Mouse (Mus musculus): ENCODE measurements at regions not wholly inside any gene's neighbourhood (a gene's known extent, or its start where the extent isn't known, plus 50 kb on each side); places are given as distances from the start of the nearest gene placed in this dataset.

DNA sequence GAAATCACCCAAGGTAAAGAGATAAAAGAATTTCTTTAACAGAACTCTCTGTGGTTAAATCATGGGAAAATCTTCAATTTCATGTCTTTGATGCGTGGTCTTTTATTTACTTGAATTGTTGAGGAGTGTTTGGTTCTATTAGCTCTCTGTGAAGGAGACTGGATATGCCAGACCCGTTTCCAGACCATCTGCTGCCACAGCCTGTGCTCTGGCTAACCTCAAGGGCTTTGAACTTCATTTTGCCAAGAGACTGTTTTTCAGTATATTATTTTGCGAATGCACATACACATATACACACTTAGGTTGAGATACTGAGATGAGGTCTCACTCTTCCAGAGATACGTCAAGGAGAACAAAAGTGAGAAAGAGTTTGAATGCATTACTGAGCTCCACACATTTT, 414.4 kb downstream of the 1700017N19Rik start:
- no peaks in the 10 kb centered on the region for H3K36me3 ChIP-seq (ENCODE audit: insufficient read depth, low read length)
- H3K4me1 ChIP-seq (ENCODE audit: insufficient read depth, low read length), result no peaks in the 10 kb centered on the region
- DNase-seq (ENCODE audit: low spot score) (no peak), ATAC-seq (no peak)
- 75% methylated on average over 4 of the region's 4 CpGs for WGBS
- no peak overlapping the region for H3K9ac ChIP-seq (replicated peaks; ENCODE audit: low read length)
- H3K27ac ChIP-seq, result no peak overlapping the region
- no peaks in the 10 kb centered on the region for H3K9me3 ChIP-seq (ENCODE audit: low read length)
- no peaks in the 10 kb centered on the region for H3K27me3 ChIP-seq (ENCODE audit: insufficient read depth, low read length)
- TF ChIP-seq CTCF (IDR thresholded peaks at IDR 0.05; ENCODE audit: low read depth), result no peak
- H3K4me2 ChIP-seq (ENCODE audit: low read depth, low read length), result no peak overlapping the region
- H3K4me3 ChIP-seq (ENCODE audit: low read length), result no peak overlapping the region

DNA sequence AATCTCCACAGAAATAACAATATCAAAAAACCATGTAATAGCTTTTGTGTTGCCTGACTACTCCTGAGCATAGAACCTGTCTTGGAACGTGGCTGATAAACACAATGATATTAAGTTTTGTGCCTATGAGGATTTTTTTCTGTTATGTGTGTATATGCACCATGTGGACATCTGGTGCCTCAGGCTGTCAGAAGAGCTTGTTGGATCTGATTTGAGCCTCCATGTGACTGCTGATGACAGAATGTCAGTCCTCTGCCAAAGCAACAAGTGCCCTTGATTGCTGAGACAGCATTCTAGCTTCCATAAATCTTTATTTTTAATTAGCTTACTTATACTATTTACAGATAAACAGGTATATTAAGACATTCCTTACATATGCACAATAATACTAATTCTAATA, 425.1 kb downstream of the 1700017N19Rik start:
- Histone ChIP-seq H3K9me3 (ENCODE audit: low read length) (no peaks in the 10 kb centered on the region), H3K4me3 (ENCODE audit: low read length) (no peak overlapping the region), H3K4me2 (ENCODE audit: low read depth, low read length) (no peak overlapping the region), H3K27ac (no peak overlapping the region), H3K9ac (replicated peaks; ENCODE audit: low read length) (no peak overlapping the region), H3K4me1 (ENCODE audit: insufficient read depth, low read length) (no peaks in the 10 kb centered on the region), H3K27me3 (ENCODE audit: insufficient read depth, low read length) (no peaks in the 10 kb centered on the region), H3K36me3 (ENCODE audit: insufficient read depth, low read length) (no peaks in the 10 kb centered on the region)
- DNase-seq (ENCODE audit: low spot score) (no peak), ATAC-seq (no peak)
- no peak for TF ChIP-seq CTCF (IDR thresholded peaks at IDR 0.05; ENCODE audit: low read depth)
- WGBS, result 73% methylated on average over 1 of the region's 1 CpGs

DNA sequence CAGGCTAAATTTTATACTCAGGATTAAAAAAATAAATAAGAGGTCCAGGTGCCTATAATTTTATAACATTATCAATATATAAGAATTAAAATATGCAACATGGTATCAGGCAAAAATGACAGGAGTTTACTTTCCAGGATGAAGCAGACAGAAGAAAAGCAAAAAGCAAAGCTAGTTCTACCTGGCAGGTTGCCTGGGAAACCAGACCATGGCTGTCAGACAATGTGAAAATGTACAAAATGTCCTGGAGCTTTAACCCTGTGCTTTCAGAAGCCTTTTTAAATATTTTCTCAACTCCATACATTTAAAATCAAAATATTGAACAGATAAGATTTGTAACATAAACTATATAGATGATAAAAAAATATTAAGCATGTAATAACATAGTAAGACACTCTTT, 448.3 kb downstream of the 1700017N19Rik start:
- Histone ChIP-seq H3K9ac (replicated peaks; ENCODE audit: low read length) (no peak overlapping the region), H3K4me2 (ENCODE audit: low read depth, low read length) (no peak overlapping the region), H3K27me3 (ENCODE audit: insufficient read depth, low read length) (no peaks in the 10 kb centered on the region), H3K36me3 (ENCODE audit: insufficient read depth, low read length) (no peaks in the 10 kb centered on the region), H3K4me1 (ENCODE audit: insufficient read depth, low read length) (no peaks in the 10 kb centered on the region), H3K4me3 (ENCODE audit: low read length) (no peak overlapping the region), H3K27ac (no peak overlapping the region), H3K9me3 (ENCODE audit: low read length) (no peaks in the 10 kb centered on the region)
- ATAC-seq (no peak), DNase-seq (ENCODE audit: low spot score) (peak; percentile 64)
- TF ChIP-seq CTCF (IDR thresholded peaks at IDR 0.05; ENCODE audit: low read depth), result no peak

DNA sequence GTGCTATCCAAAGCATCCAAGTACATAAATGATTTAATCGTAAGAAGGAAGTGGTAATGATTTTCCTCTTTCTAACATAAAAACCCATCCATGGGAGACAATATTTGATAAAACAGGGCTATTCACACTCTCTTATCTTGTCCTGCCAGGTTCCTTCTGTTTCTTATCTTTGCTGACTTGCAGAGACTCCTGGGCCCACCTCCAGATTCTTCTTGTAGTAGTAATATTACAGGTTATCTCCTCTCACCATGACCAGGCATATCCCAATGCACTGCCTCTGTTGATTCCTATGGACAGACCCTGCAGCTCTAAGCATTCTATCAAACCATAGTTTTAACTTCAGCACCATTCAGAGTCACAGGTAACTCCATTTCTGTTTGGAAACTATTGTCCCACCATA, 448.8 kb downstream of the 1700017N19Rik start:
- H3K4me3 ChIP-seq (ENCODE audit: low read length), result no peak overlapping the region
- H3K4me2 ChIP-seq (ENCODE audit: low read depth, low read length), result no peak overlapping the region
- no peak overlapping the region for H3K27ac ChIP-seq
- H3K36me3 ChIP-seq (ENCODE audit: insufficient read depth, low read length), result no peaks in the 10 kb centered on the region
- H3K27me3 ChIP-seq (ENCODE audit: insufficient read depth, low read length), result no peaks in the 10 kb centered on the region
- WGBS, result 92% methylated on average over 1 of the region's 1 CpGs
- no peaks in the 10 kb centered on the region for H3K4me1 ChIP-seq (ENCODE audit: insufficient read depth, low read length)
- ATAC-seq, result no peak
- no peak for DNase-seq (ENCODE audit: low spot score)
- no peak overlapping the region for H3K9ac ChIP-seq (replicated peaks; ENCODE audit: low read length)
- TF ChIP-seq CTCF (IDR thresholded peaks at IDR 0.05; ENCODE audit: low read depth), result no peak
- H3K9me3 ChIP-seq (ENCODE audit: low read length), result no peaks in the 10 kb centered on the region

All from hindbrain, postnatal 0 days (tissue).